Mouse (Mus musculus): ENCODE data around the gene Fam155a. TPM values are rescaled to one million over a fixed set of nuclear protein-coding genes. Genes with fewer than 3 reads are reported as not detected.

The Fam155a gene
- polyA plus RNA-seq (2012), result not detected in 2 replicates

DNA sequence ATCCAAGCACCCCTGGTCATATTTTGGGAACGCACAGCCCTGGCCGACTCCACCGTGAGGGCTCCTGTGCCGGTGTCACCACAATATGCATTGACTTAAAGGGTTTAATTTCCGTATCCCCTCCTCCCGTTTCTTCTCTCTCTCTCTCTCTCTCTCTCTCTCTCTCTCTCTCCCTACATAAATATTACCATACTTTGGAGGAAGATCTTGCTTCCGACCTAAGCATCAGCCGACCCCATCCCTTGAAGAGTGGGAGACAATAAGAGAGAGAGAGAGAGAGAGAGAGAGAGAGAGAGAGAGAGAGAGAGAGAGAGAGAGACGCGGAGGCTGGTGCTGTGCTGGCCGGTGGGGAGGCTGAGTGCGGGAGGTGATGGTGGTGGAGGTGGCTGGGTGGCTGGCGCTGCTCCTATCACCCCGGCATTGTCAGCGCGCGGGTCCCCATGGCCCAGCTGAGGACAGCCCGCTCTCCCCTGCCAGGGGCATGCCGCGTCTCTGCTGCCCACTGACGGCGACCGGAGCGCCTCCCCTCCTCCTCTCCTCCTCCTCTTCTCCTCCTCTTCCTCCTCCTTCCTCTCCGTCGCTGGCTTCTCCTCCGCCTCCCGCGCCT lies at the start of gene Fam155a:
Gene Fam155a, minus strand, starts transcription at position 163 of the 607 bp plus-strand sequence.
- TF ChIP-seq GATA1 (IDR thresholded peaks at IDR 0.05; ENCODE audit: low read length), result no peak

DNA sequence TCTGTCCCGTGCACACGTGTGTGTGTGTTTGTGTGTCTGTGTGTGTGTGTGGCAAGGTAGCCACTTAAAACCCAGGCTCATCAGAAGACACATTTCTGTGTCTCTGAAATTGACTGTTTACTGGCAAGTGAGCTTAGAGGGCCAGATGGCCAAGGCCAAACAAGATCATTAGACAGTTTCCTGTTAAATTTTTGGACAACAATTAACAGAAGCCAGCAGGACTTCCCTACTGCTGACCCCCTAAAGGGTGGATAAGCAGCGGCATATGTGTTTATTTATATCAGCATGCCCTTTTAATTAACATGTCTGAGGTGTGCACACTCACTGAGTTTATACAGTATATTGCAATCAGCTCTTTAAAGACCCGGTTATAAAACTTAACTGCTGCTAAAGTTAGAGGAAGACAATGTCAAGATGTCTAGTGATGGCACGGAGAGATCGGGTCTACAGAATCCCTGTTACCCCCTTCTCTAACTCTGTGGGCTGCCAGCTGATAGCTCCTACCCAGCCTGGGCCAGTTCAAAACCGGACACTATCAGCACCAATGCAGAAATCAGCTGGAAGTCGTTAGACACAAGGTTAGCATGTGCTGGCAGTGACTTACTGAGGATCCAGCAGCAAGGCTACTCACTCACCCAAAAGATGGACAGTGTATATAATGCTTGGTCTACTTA lies 42.4 kb upstream of the Fam155a start:
- no peak for TF ChIP-seq GATA1 (IDR thresholded peaks at IDR 0.05; ENCODE audit: low read length)

GRCm38 (mm10) chr8:9810955-9811530 lies 40.1 kb upstream of the Fam155a start:
- no peak for TF ChIP-seq GATA1 (IDR thresholded peaks at IDR 0.05; ENCODE audit: low read length)

GRCm38 (mm10) chr8:9808596-9808995 lies 37.6 kb upstream of the Fam155a start:
- TF ChIP-seq GATA1 (IDR thresholded peaks at IDR 0.05; ENCODE audit: low read length), result no peak

- TF ChIP-seq GATA1 (IDR thresholded peaks at IDR 0.05; ENCODE audit: low read length), result no peak
Observed at GRCm38 (mm10) chr8:9805676-9806075, 34.7 kb upstream of the Fam155a start.

DNA sequence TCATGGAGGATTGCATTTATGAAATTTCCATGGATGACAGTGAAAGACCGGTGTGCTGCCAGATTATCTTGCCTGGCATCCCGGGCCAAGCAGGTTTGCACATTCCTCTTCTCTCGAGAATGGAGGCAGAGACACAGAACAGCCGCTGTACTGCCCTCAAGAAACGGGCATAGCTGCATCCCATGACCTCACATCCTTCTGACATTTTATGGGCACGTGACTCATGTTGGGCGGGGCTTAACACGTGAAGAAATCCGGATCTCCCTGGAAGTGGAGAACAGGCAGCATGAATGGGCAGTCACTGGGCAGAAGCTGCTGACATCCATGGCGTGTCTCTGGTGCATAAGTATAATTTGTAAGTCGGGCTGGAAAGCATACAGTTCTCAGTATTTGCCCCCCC lies 29.0 kb upstream of the Fam155a start:
- no peak for TF ChIP-seq GATA1 (IDR thresholded peaks at IDR 0.05; ENCODE audit: low read length)

DNA sequence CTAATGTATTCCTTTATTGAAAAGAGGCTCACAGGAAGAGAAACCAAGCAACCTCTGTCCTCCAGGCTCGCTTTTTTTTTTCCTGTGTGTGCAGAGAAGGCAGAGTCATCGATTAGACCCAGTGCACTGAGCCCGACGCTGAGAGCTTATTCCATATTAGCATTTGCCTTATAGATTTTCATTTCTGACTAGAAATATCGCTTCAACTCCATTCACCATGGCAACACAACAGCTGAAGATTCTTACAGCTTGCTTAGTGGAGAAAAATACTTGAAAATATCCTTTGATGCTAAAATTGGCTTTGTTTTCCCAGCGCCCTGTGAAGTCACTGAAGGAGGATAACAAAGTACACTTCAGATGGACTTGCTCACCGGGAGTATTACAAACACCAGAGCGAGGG lies 26.6 kb upstream of the Fam155a start:
- no peak for TF ChIP-seq GATA1 (IDR thresholded peaks at IDR 0.05; ENCODE audit: low read length)

DNA sequence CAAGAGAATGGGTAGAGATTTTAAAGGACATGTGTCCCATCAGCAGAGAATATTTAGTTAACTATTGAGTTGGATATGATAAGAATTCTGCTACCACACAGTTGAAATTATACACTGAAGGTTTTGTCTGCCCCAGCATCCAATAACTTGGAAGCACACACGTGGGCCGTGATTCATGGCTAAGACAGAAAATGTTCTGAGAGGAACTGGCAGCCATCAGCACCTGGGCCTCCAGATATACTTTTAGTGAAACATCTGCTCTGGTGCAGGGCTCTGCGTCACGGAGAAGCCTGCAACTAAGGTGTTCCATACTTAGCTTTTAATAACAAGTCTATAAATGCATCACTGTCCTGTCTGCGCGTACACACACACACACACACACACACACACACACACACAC lies 24.8 kb upstream of the Fam155a start:
- TF ChIP-seq GATA1 (IDR thresholded peaks at IDR 0.05; ENCODE audit: low read length), result no peak

DNA sequence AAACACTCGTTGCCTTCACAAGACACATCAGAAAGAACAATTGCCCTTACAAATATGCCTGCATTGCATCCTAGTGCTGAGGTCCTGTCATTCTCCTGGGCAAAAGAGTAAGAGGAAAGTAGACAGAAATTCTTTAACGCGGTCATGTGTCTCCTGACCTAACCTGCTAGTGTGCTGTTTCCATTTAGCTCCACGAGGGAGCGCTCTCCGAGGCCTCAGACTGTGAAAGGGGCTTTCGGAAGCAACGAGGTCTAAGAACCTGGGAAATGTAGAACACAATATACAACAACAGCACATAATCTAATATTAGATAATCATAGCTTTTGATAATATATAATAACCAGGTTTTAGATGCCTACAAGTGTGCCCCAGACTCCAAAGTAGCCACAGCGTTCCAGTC lies 22.4 kb upstream of the Fam155a start:
- no peak for TF ChIP-seq GATA1 (IDR thresholded peaks at IDR 0.05; ENCODE audit: low read length)

DNA sequence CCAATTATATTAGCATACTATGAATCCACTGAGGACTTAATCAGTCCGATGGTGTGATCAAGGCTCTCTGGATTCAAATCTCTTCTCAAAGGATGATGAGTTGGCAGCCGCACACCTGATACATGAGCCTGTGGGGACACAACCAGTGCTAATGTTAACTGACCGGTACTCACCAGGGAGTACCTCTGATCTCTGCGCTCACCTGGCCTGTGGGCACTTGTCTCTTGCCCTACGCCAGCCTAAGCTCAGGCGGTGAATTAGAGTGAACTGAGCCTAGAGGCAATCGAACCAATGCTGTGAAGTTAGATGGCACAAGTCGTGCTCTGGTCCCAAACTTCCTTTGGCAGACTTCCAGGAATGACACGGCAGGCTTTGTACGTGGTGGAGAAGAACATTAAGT lies 9.4 kb upstream of the Fam155a start:
- TF ChIP-seq GATA1 (IDR thresholded peaks at IDR 0.05; ENCODE audit: low read length), result no peak

DNA sequence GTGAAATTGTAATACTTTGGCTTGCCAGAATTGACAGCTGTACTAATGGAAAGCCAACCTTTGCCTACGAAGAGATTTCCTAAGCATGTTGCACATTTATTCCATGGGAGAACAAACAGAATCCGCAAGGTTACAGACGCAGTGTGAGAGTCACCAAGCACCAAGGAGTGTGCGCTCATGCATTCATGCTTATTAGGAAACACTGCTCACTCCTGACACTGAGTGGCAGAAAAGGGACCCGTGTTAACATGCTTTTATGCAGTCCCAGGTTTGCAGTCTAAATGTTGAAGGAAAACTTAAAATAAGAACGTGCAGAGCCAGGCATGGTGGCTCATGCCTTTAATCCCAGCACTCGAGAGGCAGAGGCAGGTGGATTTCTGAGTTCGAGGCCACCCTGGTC lies 7.2 kb upstream of the Fam155a start:
- no peak for TF ChIP-seq GATA1 (IDR thresholded peaks at IDR 0.05; ENCODE audit: low read length)

- no peak for TF ChIP-seq GATA1 (IDR thresholded peaks at IDR 0.05; ENCODE audit: low read length)
Observed at GRCm38 (mm10) chr8:9776818-9777217, 5.9 kb upstream of the Fam155a start.

DNA sequence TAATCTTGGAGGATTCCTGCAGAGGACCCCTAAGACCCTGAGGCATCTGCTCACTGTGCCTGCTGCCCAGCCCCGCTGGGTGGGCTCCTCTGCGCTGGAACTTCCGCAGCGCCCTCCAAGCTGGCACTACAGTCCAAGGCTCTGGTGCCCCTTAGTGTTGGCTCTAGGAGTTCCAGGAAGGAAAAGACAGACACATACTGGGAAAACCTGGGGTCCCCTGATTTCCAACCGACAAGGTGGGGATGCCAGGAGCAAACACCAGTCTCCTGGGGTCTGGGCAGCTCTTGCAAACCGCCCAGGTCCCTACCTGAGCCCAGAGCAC lies 1.5 kb upstream of the Fam155a start:
- no peak for TF ChIP-seq GATA1 (IDR thresholded peaks at IDR 0.05; ENCODE audit: low read length)

GRCm38 (mm10) chr8:9771606-9772518 lies 901 bp upstream of the Fam155a start:
- no peak for TF ChIP-seq GATA1 (IDR thresholded peaks at IDR 0.05; ENCODE audit: low read length)

GRCm38 (mm10) chr8:9770261-9770998 lies 531 bp downstream of the Fam155a start:
- no peak for TF ChIP-seq GATA1 (IDR thresholded peaks at IDR 0.05; ENCODE audit: low read length)

Measured in G1E-ER4 (cell line).